Mouse (Mus musculus) retina, postnatal 1 day (tissue): ENCODE measurements at regions not wholly inside any gene's neighbourhood (a gene's known extent, or its start where the extent isn't known, plus 50 kb on each side); places are given as distances from the start of the nearest gene placed in this dataset.

Experiments used
- DNase-seq: peaks from one replicate; pipeline ENCODE4 v3.0.0-alpha.2; 2012

DNA sequence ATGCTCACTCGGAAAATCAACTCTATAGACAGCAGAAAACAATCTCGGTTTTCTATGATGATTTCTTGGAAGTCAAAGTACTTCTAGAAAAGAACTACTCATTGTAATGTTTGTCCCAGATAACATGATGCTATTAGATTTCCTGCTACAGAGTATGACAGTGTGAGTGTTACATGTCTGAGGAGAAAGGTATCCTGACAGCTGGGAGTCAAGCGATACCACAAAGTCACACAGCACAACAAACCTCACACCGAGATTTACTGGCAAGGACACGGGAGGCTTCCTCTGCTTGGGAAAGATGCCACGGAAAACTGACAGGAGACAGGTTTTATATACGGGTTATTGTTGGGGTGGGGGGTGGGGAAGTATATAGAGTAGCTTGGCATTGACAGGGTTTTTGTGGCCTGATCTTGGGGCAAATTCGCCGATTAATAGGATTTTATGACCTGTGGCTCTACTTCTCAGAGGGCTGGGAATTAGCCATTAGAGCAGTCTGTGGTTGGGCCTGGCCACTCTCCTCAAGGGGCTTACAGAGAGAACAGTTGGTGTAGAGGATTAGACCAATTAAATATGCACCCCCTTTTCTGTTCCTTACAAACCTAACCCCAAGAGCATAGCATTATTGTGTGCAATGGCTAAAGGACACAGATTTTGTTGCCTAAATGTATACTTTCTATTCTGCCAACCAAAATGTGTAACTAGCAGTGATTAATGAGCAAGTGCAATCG lies 209.2 kb upstream of the Sfrp2 start:
- peak; percentile 28 for DNase-seq

DNA sequence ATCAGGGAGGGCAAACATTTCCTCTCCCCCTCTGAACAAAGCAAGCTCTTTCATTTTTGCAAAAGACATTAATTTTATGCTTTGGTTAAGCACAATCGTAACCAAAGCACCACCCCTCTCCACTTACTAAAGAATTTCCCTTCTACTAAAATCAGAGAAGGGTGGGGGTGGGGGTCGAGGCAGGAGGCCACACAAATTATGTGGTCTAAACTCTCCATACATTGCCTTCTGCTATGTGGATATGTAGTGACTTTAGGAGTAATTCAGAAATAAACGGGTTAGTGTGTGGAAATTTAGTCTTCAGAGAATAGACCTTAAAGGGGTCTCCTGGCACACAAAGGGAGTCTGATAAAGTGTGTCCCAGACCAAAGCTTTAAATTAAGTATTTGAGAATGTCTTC lies 204.1 kb upstream of the Sfrp2 start:
- DNase-seq: no peak

DNA sequence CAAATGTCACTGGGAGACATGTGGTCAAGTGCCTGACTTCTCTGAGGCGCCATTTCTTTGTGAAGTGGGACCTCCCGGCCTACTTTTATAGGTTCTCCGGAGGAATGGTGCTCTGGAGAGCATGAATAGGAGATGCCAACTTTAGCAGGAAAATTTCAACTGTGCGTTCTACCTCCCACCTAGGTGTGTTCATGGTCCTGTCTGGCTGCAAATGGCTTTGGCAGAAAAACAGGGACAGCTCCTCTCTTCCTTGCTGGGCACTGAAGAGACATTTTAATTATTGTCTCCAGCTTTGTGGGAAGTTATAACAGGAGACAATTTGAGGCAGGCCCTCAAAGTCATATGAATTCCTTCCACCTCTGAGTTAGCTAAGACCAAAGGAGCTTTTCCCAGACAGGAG lies 190.6 kb upstream of the Sfrp2 start:
- no peak for DNase-seq

DNA sequence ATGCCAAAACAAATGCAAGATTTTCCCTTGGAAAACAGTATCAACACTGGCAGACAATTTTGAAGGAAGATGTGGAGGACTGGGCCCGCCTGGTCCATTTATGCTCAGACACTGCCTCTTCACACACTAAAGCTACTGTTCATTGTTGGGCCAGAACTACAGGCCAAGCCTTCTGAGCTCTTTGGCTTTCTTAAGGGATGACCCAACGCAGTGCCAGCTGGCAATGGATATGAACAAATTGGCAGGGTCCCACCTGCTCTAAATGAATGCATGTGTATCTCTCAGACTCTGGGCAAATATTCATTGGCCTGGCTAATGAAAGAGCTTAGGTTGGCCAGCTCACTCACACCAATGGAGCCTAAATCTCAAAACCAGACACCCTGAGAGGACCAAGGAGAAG lies 190.0 kb upstream of the Sfrp2 start:
- DNase-seq: no peak

DNA sequence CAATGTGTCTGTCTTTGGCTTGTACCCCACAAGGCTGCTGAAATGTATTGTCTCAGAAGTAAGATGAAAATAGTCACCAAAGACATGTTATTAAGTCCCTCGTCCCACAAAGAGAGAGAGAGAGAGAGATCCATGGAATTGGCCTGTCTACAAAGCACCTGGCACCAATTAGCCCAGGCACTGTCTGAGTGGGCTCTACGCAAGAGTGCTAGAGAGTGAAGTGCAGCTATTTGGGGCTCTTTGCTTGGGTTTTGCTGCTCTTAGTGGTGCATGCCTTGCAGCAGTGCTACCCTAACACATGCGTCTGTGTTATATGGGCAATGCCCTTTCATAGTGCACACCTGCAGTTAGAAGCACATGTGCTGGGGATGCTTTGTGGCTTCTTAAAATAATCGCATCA lies 185.4 kb upstream of the Sfrp2 start:
- DNase-seq: no peak

DNA sequence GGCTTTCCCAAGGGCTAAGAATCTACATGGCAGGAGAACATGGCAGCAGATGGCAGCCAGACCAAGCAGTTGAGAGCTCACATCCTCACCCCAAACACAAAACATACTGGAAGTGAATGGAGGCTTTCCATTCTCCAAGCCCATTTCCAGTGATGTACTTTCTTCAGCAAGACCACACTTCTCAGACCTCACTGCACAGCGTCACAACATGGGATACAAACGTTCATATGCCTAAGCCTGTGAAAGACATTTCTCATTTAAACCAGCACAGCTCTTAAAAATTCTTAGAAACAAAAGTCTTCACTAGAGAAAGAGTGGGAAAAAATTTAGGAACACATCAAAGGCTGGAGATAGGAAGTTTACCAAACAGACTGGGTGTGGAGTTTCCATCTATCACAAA lies 183.9 kb upstream of the Sfrp2 start:
- no peak for DNase-seq

DNA sequence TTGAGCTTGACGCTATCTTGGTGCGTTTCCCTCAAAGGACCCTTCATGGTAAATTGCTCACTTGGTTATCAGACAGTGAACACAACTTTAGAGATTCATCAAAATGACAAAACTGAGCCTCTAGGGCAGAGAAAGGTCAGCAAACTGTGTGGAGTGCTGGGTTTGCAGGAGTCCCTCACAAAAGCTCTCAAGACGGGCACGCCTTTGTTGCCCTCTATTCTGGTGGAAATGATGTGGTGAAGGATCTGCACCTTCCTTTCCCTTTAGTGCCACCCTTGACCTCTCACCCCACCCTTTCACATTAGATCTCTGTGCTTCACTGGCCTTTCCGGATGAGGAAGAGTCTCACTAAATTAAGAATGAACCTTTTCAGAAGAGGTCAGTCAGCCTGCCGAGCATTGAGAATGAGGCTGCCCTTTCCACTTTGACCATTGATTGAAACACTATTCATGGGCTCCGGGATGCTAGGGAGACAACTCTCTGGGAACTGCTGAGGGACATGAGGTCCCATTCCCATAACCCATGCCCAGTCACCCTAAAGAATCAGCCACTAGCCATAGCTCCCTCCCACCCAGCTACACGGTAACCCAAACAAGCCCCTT lies 182.9 kb upstream of the Sfrp2 start:
- peak; percentile 70 for DNase-seq

DNA sequence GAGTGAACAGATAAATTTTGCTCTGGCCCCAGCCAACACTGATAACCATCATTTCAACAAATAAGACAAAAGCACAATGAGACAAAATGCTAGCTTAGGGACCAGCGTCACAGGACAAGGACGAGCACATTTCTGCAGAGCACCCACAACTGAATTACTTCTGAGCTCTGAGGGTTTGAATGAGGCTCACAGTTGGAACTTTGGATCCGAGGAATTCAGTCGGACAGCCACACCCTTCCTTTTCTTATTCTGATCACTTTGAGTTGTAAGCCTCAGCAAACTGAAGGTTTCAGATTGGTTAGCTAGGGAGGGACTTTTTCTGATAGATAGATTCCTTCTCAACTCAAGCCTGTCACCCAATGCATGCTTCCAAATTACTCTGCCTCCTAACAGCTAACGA lies 180.0 kb upstream of the Sfrp2 start:
- DNase-seq: no peak

DNA sequence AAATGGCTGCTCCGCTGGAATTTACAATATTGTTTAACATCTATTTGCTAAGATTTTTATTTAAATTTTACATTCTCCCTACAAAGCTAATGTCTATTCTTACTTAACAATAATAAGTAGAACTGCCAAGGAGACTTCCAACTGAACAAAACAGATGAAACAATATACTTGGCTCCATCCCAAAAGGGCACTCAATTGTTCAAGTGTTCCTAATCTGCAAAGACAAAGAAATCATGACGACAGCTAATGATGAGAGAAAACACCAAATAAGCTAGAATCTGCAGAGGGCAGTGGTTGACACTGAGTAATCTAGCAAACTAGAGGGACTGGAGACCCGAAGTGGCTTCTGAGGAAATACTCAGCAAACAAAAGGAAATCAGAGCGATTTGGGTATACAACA lies 179.6 kb upstream of the Sfrp2 start:
- peak; percentile 89 for DNase-seq

DNA sequence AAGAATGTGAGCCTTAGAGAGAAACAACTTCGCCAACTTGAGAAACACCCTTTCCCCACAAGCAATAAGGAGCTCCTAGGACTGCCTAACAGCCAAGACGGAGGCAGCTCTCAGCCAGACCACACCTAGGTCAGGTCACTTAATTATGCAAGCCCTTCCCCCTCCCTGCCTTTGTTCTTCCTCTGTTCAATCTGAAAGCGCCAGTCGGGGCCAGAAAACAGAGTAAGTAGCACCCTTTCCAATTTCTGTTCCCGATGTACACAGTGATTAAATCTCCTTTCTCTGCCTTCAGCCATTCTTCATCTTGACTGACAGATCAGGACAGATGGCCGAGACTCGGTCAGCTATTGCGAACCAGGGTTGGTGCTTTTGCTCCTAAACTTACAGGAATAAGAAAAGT lies 177.0 kb upstream of the Sfrp2 start:
- DNase-seq: peak; percentile 17

DNA sequence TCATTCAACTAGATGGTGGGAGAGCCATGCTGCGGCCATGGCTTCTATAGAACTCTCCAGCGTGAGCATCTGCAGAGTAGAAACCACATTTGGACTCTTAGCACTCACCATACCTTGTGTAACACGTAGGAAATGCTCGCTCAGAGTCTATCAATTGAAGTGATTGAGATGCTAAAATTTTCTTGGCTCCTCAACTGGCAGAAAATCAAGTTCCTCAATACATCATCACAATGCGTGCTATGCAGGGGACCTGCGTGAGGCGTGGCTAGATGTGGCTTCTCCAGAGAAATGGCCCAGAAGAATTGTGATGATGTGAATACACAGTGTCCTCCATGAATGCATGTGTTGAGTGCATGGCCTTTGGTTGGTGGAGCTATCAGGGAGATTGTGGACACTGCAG lies 174.9 kb upstream of the Sfrp2 start:
- DNase-seq: no peak

DNA sequence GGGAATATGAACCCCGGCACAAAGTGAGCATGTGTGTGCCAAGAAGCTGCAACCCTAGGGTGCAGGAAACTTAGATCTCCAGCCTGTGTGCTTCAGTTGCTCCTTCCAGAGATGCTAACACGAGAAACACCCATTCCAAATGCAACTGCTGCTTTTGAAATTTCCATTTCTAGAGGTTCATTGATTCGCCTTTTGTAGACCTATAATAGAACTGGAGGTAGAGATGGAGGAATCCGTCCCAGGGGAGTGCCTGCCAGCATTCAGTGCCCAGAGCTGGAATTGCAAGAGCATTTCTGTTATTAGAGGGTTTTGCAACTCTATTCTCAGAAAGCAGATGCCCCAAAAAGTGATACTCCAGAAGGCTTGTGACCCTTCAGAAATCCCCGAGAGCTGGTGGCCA lies 172.8 kb upstream of the Sfrp2 start:
- DNase-seq: no peak

DNA sequence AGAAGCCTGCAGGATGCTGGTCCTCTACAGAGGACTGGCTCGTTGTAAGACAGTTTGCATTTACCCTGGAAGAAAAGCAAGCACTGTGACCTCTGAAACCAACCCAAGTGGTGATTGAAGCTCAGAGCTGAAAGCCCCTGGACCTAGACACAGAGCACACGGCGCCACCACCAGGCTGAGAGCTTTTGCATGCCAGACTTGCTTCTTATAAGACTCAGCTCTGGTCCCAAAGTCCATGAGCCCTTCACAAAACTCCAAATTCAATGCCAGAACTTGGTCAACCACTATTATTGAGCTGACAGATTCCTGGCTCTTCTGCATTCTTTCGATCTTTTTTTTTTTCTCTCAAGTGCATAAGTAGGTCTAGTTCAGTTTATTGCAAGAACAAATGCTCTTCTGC lies 164.6 kb upstream of the Sfrp2 start:
- no peak for DNase-seq

DNA sequence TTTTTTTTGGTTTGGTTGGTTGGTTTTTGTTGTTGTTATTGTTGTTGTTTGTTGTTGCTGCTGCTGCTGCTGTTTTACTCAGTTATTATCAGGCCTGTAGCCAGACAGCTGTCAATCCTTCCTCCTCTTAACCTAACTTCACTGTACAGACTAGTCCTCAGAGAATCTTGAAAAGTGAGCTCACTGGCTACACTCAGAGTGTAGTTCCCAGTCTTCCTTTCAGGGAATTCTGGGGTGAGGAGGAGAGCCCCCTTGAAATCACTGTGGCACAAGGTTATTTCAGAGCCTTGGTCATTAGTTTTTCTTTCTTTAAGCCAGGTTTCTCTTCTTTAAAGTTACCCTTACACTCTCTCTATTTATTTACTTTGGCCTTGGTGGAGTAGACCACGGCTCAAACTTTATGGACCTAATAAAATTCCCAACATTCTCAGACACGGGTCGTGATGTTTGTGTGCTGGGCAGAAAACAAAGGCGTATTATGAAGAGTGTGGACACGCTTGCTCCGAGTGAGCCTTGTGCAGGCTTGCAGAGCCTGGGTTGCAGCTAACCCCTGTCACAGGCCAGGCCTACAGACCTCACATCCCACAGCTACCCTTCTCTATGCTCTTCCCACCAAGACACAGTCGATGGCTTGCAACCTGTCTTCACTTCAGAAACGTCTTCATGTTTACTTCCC lies 156.9 kb upstream of the Sfrp2 start:
- no peak for DNase-seq

DNA sequence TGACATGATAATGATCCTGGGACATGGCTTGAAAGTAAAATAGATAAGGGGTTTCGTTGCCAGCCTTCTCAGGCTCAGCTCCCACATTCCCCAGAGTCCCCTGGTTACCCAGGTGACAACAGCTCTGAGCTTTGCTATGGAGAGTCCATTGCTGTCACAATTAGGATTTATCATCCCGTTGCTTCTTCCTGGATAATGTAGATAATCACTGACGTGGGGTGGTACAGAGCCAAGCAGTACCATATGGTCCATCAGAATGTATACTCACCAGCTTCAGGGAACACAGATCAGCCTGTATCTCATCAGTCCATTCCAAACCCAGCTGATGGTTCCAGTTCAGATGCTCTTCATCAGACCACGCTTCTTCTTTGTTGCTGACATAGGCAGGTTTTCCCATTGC lies 145.7 kb upstream of the Sfrp2 start:
- DNase-seq: no peak

DNA sequence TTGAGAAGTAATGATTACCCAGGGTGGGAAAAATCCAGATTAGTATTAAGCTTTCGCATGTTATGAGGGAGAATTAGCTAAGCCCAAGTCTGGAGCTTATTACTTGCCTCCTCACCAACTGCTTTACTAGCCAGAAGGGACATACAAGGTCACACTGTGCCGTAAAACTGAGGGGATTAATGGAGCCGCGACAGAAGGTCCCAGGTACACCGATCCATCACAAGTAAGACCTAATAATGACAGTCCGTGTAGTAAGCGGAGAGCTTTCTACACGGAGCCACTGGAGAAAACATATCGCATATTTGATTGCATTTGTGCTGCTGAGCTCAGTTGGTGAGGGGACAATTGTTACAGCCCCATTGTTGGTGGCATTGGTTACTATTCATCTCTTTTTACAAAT lies 133.1 kb upstream of the Sfrp2 start:
- peak; percentile 30 for DNase-seq

DNA sequence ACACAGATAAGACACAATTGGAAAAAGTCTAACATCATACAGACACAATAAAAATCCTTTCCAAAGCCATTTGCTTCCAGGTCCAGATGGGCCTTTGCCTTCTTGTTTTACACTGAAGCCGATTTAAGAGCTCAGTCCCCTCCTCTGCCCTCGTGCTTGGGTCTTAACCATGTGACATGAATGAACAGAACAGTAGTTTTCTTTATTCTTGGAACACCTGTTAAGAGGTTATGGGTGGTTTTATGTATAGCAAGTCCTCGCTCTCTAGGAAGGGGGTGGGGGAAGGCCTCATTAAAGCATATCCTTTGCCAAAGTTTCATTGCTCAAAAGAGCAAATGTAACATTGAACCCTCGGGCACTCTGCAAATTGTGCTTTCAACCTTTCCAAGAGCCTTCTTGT lies 125.7 kb upstream of the Sfrp2 start:
- no peak for DNase-seq

DNA sequence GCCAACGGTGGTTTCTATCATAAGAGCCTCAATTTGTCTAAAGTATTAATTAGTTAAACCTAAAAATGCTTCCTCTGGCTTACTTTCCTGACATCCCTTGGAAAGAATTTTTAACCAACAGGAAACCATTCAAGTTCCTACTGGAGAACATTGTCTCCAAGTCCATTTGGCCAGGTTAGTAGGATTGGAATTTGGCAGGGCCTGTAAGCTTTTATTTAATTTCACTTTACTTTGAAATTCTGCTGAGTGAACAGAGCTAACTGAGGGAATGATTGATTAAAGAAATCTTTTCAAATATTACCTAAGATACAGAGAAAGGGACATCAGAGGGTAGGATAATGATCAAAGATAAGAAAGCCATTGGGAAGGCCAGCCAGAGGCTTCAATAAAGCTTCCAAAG lies 102.4 kb upstream of the Sfrp2 start:
- no peak for DNase-seq

DNA sequence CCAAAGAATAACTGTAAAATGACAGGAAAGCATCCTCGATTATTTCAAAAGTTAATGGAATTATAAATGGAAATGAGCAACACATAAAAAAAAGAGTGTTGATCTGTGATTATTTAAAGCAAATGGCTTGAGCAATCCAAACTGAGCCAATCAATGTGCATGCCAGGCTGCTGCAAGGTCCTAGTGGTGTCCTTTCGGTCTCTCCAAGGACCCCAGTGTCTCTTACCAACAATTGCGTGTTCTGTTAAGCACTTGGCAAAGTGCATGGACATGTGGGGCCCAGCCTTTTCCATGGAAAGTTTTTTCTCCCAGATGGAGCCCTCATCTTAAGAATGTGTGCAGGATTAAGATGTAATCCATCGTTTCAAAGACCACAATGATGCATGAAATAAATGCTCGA lies 90.0 kb upstream of the Sfrp2 start:
- no peak for DNase-seq

DNA sequence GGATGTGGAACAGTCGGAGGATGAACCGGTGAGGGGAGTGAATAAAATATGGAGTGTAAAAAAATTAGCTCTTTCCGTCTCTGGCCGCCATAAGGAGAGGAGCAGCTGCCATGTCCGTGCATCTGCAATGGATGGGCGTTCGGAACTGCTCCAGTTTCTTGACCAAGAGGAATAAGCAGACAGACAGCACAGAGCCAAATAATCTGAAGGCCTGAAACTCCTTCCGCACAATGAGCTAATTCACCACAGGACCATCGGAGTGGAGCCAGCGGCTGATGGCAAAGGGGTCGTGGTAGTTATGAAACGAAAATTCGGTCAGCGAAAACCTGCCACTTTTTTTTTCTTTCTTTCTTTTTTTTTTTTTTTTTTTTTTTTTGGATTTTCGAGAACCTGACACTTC lies 79.5 kb upstream of the Sfrp2 start:
- no peak for DNase-seq

DNA sequence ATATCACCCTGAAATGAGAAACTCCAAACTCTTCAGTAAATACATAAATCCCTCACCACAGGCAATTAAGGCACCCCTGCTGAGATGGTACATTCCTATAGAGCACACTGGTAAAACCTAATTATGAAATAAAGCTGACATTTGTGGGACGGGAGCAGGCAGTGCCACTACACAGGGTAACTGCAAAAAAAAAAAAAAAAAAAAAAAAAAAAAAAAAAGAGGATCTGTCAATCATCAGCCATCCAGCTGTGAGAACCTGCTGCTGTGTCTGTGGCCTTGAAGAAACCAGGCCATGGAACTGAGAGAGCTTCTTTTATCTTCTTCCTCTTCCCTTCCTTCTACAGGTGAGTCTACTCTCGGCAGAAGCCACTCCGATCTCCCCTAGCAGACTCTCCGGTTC lies 78.6 kb upstream of the Sfrp2 start:
- no peak for DNase-seq

DNA sequence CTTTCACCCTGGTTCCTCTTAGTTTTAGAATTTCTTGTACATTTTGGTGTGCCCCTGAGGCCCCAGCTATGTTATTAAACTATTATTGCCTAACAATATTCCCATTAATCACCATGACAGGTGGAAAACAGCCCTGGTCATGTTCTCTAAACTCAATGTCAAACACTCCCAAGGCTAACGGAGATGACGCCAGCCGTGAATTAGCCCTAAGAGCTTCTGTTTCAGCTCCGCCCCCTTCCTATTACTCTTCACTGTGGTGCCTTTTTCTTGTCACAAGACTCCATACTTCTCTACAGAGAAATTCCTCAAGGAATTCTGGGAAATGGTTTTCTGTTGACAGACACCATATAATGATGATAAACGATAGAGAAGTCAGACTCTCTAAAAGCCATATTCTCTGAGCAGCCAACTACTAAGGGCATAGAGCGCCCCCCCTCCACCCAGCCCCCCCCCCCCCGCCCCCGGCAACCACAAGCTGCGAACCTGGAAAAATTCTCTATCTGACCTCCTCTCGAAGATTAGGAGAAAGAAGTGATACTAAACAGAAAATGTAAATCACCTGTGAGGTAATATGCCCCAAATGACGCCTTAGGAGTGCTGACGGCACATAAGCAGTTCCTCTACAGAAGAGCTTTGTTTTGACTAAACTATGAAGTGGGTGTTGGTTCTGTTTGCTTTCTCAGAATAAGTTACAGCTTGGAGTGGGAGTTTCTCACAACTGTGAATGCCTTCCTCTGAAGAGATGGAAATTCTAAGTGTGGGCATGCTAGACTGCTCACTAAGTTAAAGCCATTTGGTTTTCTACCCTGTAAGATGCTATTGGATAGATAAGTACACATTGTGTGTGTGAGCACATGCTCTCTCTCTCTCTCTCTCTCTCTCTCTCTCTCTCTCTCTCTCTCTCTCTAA lies 76.8 kb upstream of the Sfrp2 start:
- DNase-seq: no peak

DNA sequence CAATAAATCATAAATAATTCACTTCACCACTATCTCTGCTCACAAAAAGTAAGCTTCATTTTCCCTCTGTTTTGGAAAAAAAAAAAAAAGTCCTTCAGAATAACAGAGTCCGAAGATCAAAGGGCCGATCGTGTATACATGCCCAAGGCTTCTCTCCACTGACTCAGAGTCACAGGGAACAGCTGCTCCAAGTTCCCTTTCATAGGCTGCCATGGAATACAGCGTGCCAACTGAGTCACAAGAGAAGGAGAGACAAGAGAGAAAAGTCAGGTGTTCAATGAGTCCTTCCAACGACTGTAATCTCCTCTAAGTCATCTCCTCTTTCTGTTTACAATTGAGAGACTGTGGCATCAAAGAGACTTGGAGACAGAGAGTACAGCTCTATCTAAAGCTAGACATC lies 71.6 kb upstream of the Sfrp2 start:
- DNase-seq: no peak

DNA sequence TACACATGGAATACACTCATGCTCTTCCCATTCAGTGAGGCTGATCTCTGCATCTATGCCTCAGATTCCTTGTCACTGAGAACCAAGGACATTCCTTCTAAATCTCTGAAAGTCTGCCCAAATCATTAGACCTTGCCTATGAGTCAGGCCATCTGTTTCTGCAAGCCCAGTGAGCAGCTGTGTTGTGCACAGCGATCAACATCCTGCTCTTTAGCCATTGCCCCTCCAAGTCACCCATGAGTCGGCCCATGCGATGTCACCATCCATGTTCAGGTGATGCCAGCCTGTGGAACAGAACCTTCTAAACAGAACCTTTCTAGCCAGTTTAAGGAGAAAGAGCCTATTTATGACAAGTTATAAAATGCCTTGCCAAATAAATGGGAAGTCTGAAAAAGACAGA lies 66.4 kb upstream of the Sfrp2 start:
- no peak for DNase-seq
